Mouse (Mus musculus): ENCODE data around the gene Tmem63b.

Tmem63b gene

DNA sequence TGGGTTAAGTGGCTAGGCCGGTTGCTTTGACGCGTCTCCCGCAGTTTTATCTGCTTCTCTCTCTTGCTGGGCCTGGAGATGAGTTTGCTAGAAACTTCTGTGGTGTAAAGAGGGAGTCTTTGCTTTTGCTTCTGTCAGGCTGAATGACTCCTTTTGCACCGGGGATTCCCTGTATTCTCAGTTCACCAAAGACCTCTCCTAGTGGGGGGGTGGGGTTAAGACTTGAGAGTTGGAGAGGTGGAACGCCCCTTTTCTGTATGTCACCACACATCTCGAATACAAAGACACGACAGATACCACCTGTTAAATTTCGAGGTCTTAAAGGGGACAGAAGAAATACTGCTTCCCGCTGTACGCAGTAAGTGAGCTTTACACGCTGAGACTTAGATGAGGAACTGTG, at the start of gene Tmem63b:
TSS of gene Tmem63b (minus strand) at position 190 of the 400 bp plus-strand sequence.
- no peak for DNase-seq

DNA sequence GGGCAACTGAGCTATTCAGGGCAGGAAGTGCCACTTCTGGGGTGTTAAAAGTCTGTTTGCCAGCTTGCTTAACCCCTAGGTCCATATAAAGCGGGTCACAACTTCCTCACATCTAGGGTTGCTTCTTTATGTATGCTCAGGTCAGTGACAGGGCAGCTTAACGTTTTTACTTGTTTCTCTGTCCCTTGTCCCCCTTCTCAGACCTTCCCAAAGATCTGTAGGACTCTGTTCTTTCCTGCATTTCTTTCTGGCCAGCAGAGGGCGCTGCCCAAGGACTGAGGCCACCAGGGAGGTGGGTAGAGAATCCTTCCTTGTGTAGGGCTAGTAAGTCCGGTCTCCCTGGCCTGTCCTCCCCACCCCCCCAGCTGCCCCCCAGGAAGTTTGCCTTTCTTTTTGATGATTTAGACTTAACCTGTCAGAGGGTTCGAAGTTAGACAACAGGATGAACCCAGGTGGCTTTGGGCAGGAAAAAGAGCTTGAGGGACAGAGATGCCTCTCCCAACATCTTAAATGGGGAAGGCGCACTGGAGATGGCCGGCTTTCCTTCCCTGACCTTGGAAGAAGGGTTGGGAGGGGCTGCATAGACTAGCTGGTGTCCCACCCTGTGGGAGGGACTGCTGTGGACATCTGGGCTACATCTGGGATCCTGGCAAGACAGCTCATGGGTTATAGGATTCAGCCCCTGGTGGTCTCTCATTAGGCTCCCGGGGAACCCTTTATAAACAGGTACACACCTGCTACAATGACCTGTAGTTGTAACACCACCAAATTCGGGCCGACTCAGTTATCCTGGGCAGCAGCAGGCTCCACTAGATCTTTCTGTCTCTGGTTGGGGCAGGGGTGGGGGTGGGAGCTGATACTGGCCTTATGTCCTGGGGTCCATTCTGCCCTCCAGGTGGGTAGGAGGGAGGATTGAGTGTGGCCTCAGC, 48.9 kb upstream of the Tmem63b start:
- DNase-seq: peak; percentile 87

DNA sequence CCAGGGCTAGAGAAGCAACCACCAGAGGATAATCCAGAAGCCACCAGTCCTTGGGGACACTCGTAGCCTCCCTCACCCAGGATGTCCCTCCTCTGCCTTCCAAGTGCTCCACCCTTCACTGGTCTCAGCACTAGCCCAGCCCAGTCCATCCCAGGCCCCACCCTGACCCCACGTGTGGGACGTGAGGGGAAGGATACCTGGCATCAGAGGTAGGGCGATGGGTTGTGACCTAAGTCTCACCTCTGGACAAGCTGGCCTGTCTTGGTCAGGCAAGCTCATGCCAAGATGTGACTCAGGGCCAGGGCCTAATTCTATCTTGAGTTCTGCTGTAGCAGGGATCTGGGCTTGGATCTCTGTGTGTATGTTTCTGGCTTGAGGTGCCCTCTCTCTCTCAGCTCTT, 48.2 kb upstream of the Tmem63b start:
- peak; percentile 67 for DNase-seq

DNA sequence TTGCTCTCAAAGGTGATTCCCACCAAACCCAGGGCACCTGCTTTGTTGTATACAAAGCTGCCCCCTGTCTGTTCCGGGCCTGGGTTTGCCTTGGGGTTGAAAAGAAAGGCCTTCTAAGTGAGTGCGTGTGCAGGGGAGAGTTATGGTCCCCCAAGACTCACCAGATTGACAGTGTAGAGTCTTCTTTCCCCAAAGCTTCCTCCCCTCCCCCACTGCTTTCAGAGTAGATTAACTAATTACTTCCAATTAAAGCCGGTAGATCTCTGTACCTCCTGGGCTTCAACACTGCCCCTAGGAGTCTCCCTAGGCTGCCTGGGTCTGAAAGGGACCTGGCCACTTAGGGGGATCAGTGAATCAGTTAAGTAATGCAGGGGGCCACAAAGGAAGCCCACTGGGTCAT, 47.6 kb upstream of the Tmem63b start:
- DNase-seq: no peak

DNA sequence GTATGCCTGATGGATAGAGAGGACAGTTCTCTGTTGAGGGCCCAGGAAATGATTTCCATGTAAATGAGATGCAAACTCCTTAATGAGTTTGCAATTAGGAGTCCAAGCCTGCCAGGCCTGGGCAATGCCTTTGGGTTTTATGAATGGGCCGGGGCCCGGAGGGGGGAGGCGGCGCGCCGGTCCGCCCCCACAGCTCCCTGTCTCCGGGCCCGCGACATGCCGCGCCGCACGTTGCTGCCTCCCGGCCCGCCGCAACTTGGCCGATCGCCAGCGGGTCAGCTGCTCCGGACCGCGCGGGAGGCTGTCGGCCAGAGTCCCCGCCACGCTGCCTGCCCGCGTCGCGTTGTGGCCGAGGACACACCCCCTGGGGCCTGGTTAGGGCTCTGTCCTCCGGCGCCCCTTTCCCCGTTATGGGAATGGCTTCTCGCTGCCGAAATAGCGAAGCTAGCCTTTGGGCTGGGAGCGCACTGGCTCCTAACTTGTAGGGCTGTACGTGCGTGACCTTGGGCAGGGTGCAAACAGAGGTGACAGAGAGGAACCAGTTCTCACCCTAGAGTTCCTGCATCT, 47.1 kb upstream of the Tmem63b start, which contains the start of gene 1600014C23Rik:
TSS of gene 1600014C23Rik (minus strand) at position 110 of the 567 bp plus-strand sequence.
- DNase-seq: peak; percentile 82

DNA sequence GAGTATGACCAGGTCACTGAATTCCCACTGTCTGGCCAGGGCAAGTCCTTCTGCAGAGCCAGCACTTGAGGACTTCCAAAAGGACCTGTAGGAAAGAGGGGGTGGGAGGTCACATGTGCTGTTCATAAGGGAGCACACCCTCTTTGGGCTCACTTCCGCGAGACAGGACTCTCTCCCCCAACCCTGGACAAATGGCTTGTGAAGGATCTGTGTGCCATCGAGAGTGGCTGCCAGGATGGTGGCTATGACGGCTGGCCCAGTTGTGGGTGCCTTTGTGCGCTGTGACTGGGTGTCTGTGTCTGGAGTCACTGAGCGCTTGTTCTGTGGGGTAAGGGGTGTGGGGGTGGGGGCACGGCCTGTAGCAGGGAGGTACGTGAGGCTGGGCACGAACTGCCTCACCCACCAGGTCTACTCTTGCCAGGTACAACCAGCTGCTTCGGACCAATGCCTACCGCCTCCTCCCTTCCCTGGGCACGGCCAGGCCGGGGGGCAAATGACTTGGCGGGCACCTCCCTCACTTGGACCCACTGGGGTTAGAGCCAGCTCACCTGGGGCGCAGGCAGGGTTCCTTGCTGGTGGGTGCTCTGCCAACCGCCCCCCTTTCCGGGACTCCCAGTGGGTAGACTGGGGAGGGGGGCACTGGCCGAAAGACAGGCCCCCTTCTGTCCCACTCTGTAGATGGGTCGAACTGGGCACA, 46.5 kb upstream of the Tmem63b start:
- DNase-seq: peak; percentile 63

DNA sequence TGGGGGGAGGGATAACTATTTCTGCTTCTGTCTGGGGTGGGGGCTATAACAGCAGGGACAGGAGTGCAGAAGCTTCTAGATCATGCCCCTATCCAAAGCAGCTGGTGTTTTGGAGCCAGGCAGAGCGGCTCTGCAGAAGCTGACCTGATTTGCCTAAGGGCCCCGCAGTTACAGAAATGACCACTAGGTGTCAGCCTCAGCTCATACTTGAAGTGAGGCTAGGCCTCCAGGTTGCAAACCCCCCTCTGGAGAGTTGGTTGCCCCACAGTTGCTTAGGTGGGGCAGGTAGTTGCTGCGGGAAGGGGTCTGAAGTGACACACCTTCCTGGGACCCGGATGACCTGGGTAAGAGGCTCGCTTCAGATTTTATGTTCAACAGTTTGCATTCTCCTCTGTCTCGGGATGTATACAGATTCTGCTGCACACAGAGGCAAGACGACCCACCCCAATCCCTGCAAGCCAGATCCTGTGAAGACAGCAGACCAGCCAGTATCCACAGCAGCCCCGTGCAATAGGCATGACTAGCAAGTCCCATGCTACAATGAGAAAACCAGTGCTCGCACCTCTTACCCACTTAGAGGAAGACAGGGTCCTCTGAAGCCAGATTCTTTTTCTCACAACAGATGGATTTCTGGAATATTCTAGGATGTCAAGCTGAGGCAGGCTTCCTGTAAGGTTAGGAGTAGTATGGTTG, 44.6 kb upstream of the Tmem63b start:
- peak; percentile 87 for DNase-seq

DNA sequence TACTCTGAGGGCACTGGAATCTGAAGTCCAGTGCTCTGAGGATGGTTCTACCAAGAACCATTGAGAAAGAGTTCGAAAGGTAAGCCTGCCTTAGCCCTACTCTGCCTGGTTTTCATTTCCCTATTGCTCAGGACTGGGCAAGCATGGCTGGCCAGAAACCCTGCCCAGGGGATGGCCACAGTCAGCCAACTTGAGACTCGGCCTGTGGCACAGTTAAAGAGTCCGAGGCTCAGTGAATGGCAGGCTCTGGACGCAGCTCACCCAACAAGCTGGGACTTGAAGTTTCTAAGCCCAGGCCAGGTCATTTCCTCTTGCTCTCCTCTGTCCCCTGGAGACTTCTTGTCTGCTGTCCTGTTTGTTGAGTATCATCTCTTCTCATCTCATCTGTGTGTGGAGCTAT, 44.0 kb upstream of the Tmem63b start:
- no peak for DNase-seq

DNA sequence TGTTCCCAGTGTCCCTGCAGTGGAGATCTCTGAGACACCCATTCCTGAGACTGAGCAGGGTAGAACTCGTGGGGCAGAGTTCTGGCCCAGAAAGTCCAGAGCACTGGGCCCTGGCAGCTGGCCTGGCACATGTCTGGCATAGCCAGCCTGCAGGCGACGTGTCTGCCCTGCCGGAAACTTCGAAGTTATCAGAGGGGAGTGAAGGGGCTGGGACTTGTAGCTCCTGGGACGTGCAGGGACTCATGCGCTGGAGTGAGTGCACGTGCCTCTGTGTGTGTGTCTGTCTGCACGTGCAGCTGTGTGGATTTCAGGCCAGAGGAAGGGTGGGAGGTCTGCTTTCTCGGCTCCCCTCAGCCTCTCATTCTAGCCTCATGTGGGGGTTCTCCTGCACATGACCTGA, 42.7 kb upstream of the Tmem63b start:
- DNase-seq: no peak

DNA sequence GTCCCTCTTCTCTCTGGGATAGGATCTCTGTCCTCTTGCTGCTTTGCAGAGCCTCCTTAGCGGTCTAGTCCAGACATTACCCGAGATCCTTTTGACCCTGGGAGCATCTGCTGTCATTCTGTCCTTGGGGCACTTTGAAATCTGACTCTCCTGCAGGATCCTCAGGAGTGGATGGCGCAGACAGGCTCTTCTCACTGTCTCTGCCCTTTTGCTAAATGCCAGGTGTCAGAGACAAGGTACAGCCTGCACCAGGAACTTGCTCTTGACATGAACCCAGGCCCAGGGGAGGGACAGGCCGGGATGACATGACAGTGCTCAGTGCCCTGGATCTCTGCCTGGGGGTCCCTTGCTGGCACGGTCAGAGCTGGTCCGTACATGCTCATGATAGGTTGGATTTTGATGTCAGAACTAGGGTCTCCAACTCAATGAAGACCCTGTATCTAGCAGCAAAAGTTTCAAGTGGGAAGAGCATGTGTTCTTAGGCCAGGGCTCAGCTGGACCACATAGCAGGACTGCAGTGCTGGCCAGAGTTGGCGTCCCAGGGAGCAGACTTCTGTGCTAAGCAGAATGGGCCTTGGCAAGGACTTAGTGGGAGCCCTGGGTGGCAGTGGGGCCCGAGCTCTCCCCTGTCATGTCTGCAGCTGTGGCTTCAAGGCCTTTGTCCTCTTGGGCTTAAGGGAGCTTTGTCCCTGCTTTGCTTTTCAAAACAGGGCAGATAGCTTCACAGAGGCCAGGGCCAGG, 41.4 kb upstream of the Tmem63b start:
- DNase-seq: no peak

DNA sequence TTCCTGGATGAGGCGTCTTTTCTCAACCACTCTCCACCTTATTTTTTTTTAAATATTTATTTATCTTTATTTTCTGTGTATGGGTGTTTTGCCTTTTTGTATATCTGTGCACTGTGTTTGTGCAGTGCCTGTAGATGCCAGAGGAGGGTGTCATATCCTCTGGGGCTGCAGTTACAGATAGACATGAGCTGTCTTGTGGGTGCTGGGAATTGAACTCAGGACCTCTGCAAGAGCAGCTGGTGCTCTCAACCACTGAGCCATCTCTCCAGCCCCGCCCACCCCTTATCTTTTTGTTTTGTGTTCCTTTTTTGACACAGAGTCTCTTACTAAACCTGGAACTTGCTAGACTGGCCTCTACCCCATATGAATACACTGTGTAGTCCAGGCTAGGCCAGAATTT, 40.8 kb upstream of the Tmem63b start:
- no peak for DNase-seq

DNA sequence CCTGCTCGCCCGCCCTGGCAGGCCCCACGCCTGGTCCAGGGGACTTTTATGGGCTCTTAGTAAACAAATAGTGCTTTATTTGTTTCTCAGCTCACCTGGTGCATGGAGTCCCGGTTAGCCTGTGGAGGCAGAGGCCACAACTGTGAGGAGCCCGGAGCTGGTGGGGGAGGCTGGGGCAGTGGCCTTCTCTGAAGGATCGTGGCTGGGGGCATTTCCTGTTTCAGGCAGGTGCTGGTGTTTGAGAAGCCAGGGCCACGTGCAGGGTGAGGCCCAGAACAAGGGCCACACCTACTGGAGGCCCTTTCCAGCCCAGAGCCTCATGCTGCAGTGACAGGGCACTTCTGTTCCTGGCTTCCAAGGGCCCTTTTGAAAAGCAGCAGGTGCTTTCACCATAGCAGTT, 39.5 kb upstream of the Tmem63b start:
- DNase-seq: no peak

DNA sequence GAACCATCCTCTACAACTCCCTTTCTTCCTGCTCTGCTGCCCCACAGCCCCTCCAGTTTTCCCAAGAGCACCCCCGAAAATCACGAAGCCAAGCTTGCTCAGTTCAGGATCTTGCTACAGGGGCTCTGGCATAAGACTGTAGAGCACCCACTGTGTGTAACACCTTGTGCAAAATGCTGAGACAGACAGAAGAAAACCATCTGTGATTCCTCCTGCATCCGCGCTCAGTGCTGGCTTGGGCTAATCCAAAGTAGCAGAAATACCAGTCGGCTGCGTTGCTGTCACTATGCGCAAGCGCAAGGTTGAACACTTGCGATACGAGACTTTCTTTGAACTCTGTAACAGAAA, 37.8 kb upstream of the Tmem63b start:
- no peak for DNase-seq

DNA sequence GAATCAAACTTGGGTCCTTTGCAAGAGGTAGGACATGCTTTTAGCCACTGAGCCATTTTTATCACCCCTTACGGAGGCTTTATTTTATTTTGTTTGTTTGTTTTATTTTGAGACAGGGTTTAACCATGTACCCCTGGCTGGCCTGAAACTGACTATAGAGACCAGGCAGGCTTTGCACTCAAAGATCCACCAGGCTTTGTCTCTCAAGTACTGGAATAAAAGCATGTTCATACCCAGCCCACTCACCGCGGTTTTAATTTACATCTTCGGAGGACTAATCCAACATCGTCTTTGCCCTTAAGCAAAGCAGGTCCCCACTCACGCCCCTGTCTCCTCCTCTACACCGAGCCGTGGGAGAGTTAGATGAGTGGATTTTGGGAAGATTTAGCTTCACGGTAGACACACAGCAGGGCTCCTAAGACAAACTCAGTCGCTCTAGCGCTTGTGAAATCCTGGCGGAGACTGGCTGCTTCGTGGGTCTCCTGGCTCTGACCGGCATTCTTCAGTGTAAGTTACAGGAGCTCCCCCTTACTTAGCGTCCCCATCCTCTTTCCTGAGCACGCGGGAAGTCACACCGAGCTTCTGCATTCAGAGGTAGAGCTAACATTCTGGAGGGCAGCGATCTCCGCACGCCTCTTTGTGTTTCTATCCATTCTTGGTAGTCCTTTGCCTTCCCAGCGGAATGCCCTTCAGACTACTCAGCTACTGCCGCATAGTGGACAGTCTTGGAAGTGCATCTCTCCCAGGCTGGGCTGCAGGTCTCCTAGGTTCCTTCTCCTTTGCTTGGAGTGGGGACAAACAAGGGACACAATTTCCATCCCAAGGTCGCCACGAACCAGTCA, 37.2 kb upstream of the Tmem63b start:
- peak; percentile 78 for DNase-seq

DNA sequence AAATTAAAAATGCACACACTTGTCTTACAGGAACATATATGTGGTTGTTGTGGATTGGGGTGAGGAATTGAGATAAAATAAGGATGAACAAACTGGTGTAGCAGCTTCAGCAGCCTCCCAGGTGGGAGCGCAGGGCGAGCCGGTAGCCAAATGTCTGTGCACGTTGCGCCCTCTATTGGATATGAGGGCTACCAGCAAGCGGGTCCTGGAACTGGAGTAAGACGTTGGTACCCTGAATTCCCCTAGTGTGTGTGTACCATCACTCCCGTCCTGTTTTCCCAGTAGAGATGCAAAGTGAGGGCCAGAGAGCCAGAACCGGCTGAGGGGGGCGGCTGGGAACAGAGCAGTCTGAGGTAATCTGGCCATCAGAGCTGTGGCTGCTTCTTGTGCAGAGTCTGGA, 31.6 kb upstream of the Tmem63b start:
- DNase-seq: peak; percentile 71

DNA sequence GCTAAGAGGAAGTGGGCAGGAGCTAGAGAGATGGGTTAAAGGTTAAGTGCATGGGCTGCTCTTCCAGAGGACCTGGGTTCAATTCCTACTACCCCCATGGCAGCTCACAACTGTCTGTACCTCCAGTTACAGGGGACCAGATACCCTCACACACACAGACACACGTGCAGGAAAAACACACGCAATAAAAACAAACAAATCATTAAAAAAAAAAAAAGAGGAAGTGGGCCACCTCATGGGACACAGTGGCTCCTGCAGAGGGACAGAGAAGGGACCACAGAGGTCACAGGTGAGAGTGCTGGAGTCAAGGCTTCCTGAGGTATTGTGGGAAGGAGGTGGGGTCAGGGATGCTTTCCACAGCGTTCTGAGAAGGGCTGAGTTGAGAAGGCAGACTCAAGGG, 24.8 kb upstream of the Tmem63b start:
- no peak for DNase-seq

DNA sequence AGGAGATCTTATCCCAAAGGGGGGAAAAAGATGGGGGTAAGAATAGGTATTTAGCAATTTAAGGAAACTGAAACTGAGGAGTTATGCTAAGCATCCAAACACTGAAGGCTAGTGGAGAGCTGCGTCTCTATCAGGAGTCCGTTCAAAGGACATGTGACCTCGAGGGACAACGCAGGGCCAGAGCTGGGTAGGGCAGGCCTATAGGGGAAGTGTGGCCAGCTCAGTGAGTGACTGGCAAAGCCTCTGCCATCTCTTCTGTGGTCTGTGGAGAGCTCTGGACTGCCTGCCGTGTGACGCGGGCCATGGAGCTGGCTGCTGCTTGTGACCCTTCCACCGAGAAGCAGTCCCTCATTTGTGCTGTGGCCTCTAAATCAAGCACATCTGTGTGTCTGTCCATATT, 23.7 kb upstream of the Tmem63b start:
- DNase-seq: no peak

DNA sequence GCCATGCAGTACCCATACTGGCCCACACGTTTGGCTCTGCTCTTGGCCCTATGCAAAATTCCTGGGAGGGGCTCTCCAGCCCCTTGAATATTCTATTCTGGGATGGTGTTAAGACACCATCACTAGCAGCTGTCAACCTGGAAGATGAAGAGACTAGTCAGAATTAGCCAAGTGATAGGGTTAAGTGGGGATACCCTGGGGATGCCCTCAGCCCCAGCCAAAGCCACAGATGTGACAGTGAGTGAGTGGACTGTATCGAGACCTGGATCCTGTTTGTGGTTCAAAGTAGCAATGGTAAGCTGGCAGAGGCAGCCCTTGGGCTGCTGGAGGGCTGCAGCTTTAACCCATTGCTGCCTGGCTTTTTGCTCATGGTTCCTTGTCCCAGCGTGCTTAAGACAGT, 23.1 kb upstream of the Tmem63b start:
- DNase-seq: no peak

DNA sequence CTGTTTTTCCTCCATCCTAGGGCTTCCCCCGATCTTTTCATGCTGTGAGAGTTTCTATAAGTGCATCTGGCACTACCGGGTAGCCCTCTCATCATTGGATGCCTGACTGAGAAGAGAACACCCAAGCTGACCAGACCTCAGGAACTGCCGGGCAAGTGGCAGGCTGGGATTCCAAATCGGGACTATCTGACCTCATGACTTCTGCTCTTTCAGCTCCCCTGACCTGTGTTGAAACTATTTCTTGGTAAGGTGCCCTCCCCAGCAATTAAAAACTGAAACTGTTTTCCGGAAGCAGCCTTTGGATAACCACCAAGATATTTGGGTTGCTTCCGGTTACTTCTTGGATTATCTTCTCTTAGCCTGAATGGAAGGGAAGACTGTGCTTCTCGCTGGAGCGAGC, 21.5 kb upstream of the Tmem63b start:
- DNase-seq: no peak

DNA sequence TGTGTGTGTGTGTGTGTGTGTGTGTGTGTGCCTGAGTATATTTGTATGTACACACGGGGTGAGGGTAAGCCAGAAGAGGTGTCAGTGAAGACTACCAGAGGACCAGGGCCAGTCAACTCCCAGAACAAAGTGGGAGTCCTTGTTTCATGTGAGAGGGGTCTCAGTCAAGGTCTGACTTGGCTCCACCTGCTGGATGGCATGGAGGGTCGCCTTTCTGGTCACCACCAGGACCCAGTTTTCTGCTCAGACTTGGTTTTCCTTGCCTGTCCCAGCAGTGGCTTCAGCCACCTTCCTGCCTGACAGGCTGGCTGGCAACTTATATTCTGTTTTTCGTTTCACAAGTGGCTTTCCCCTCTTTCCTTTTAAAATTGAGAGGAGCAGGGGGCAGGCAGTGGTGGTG, 20.7 kb upstream of the Tmem63b start:
- no peak for DNase-seq

DNA sequence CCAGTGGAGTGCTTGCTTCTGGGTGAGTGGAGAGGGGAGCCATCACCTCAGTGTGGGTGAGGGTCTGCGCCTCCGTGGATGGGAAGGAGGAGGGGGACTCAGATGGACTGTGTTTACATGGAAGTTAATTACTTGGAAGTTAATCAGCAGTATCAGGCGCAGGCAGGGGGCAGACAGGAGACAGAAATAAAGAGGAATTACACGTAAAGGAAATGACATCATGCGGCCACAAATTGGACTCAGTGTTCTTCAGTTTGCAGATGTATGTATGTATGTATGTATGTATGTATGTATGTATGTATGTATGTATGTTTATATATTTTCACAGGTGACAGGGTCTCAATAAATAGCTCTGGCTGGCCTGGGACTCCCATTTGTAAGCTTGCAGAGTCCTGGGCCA, 20.1 kb upstream of the Tmem63b start:
- no peak for DNase-seq

DNA sequence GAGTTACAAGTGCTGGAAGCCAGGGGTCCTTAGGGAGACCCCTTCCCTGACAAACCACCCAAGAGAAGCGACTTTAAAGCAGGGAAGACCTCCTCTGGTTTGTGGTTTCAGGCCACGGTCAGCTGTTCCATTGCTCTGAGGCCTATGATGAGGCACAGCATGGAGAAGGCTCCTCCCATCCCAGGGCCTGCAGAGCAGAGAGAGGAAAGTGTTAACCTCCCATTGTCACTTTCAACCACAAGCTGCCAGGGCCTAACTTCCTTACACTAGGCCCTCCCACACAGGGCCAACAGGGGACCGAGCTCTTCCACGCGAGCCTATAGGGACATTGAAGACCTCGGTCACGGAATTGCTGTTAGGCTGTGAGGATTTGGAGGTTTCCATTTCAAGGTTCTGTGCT, 16.5 kb upstream of the Tmem63b start:
- DNase-seq: no peak
